Mouse (Mus musculus): ENCODE data around the gene Atxn10. TPM values are rescaled to one million over a fixed set of nuclear protein-coding genes. Genes with fewer than 3 reads are reported as not detected.
"Not testable (repeated sequence)": the region's sequence is repeated elsewhere in the genome, so short reads cannot be mapped to it uniquely, and the experiment has no call there.

Atxn10 gene
- 100 to 1,000 TPM; 253 to 267 TPM for total RNA-seq (2021)

GRCm38 (mm10) chr15:85335671-85336300, at the start of gene Atxn10:
Atxn10 (plus strand) TSS chr15:85336245.
- DNase-seq (ENCODE audit: low spot score in 2 of 2), result no peak
- intact Hi-C loops (cut with DNase I), result loop anchor here (5.0 kb wide), 1 partner anchor 67 kb away; no protein-coding TSS in a partner anchor

GRCm38 (mm10) chr15:85294632-85295031, 41.4 kb upstream of the Atxn10 start:
- intact Hi-C loops (cut with DNase I), result no loop called here
- DNase-seq (ENCODE audit: low spot score in 2 of 2), result no peak

GRCm38 (mm10) chr15:85295544-85295943, 40.5 kb upstream of the Atxn10 start:
- intact Hi-C loops (cut with DNase I), result no loop called here
- DNase-seq (ENCODE audit: low spot score in 2 of 2), result no peak

- intact Hi-C loops (cut with DNase I), result no loop called here
- no peak for DNase-seq (ENCODE audit: low spot score in 2 of 2)
Measured at GRCm38 (mm10) chr15:85295977-85296376, 40.1 kb upstream of the Atxn10 start.

- no peak for DNase-seq (ENCODE audit: low spot score in 2 of 2)
- intact Hi-C loops (cut with DNase I), result no loop called here
Measured at GRCm38 (mm10) chr15:85296538-85296937, 39.5 kb upstream of the Atxn10 start.

GRCm38 (mm10) chr15:85298167-85298781, 37.8 kb upstream of the Atxn10 start:
- DNase-seq (ENCODE audit: low spot score in 2 of 2), result no peak
- intact Hi-C loops (cut with DNase I), result no loop called here

- intact Hi-C loops (cut with DNase I), result no loop called here
Measured at GRCm38 (mm10) chr15:85298946-85299345, 37.1 kb upstream of the Atxn10 start.

DNA sequence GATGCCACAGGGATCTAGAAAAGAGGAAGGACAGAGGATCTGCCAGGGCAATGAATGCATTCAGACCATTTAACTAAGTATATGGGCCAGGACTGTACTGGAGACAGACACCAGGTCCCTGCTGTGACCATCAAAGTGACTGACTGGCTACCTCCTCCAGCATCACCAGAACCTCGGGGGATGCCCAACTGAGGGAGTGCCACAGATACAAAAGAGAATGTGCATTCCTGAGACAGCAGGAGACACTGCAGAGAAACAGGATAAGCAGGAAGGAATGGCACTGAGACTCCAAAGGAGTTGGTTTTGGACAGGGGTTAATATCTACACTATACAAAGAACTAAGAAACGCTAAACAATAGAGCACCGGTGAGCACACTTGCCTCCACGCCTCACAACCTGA, 32.8 kb upstream of the Atxn10 start:
- no peak for DNase-seq (ENCODE audit: low spot score in 2 of 2)
- intact Hi-C loops (cut with DNase I), result loop anchor here (1.0 kb wide), 1 partner anchor 38 kb away; no protein-coding TSS in a partner anchor

More at GRCm38 (mm10) chr15:85298946-85299345, 37.1 kb upstream of the Atxn10 start:
- no peak for DNase-seq (ENCODE audit: low spot score in 2 of 2)

GRCm38 (mm10) chr15:85303976-85304375, 32.1 kb upstream of the Atxn10 start:
- DNase-seq (ENCODE audit: low spot score in 2 of 2), result no peak
- intact Hi-C loops (cut with DNase I), result loop anchor here (1.0 kb wide), 1 partner anchor 39 kb away; no protein-coding TSS in a partner anchor

DNA sequence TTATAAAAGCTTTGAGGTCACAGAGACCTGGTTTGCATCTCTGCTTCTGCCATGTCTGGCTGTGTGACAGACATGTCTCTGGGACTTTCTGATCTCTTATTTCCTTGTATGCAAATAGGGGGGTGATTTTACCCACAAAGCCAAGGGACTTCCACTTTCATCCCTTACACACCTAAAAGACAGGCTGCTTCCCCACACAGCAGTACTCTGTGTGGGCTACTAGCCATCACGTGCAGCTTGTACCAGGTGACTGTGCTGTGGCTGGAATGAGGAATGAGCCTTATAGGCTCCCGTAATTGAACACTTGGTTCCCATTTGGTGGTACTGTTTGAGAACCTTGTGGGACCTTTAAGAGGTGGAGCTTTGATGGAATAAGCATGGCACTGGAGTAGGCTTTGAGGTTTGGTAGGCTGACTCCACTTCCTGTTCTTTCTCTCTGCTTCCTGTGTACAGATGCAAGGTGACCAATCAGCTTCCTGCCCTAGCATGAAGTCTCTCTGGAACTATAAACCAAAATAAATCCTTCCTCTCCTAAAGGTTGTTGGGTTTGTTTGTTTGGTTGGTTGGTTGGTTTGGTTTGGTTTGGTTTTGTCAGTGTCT, 28.9 kb upstream of the Atxn10 start:
- intact Hi-C loops (cut with DNase I), result no loop called here
- DNase-seq (ENCODE audit: low spot score in 2 of 2), result no peak

DNA sequence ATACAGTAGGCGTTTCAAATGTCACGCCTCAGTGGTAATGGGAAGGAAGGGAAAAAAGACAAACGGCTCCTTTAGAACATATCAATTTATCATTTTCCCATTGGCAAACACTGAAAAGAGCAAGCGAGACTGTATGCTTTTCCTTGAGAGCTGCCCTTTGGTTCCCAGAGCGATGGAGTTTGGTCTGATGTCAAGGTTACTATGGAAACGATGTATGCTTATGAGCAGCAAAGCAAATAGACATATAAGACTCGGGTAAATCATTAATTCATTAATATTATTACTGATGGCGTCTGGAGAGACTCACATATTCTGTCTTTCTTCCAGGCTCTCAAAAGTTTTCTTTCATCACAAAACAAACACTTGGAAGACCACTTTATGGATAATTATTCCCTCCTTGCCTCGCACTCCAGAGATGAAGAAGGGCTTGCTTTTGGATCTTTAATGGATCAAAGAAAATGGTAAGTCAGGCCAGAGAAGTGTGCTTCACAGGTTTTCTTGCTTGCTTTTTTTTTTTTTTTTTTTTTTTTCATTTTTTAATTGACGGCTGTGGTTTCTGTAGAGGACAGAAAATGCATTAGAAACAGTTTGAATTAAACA, 24.9 kb upstream of the Atxn10 start:
- intact Hi-C loops (cut with DNase I), result no loop called here
- no peak for DNase-seq (ENCODE audit: low spot score in 2 of 2)

GRCm38 (mm10) chr15:85315378-85316025, 20.5 kb upstream of the Atxn10 start:
- peak; percentile 69 to 75 for DNase-seq (ENCODE audit: low spot score in 2 of 2)
- intact Hi-C loops (cut with DNase I), result loop anchor here (1.0 to 5.0 kb wide), 3 partner anchors 49 to 268 kb away; no protein-coding TSS in a partner anchor

DNA sequence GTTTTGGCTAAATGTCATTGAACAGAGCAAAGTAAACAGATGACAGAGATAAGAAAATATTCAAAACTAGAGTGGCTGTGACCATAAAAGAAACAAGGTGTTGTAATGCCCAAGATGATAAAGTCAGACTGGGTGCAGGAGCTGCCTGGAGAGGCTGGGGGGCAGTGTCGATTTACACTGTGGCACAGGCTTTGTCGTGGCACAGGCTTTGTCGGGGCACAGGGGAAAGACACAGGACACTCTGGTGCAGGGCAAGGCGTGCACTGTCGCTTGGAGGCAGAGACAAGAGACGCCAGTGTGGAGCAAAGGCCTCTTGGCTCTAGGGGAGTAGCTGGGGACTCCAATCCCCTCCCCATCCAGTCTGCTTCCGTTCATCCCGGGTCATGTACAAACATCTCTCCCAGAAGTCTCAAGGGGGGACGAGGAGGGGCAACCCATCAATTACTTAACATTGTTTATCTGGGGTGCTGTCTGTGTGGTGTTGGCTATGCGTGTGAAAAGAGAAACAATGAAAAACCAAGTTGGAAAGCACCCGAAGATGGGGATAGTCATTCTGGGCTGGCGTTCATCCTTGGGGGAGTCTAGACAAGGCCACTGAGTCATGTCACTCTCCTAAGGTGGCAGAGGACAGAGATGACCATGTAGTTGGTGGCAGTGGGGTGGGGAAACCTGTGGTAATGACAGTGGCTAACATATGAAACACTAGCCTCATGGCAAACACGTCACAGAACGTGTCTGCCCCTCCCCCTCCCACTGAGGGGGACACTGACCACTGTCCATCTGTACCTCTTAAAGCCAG, 19.5 kb upstream of the Atxn10 start:
- no peak for DNase-seq (ENCODE audit: low spot score in 2 of 2)
- intact Hi-C loops (cut with DNase I), result loop anchor here (5.0 kb wide), 1 partner anchor 156 kb away; no protein-coding TSS in a partner anchor

- DNase-seq (ENCODE audit: low spot score in 2 of 2), result no peak
- intact Hi-C loops (cut with DNase I), result loop anchor here (5.0 kb wide), 2 partner anchors 52 to 152 kb away; no protein-coding TSS in a partner anchor
Measured at GRCm38 (mm10) chr15:85319924-85320668, 15.9 kb upstream of the Atxn10 start.

- intact Hi-C loops (cut with DNase I), result loop anchor here (5.0 kb wide), 1 partner anchor 49 kb away; no protein-coding TSS in a partner anchor
- DNase-seq (ENCODE audit: low spot score in 2 of 2), result no peak
Measured at GRCm38 (mm10) chr15:85323214-85323613, 12.8 kb upstream of the Atxn10 start.

GRCm38 (mm10) chr15:85324426-85324825, 11.6 kb upstream of the Atxn10 start:
- intact Hi-C loops (cut with DNase I), result loop anchor here (5.0 kb wide), 1 partner anchor 48 kb away; no protein-coding TSS in a partner anchor
- no peak for DNase-seq (ENCODE audit: low spot score in 2 of 2)

- intact Hi-C loops (cut with DNase I), result no loop called here
- peak; percentile 63 to 79 for DNase-seq (ENCODE audit: low spot score in 2 of 2)
Measured at GRCm38 (mm10) chr15:85327808-85328207, 8.2 kb upstream of the Atxn10 start.

DNA sequence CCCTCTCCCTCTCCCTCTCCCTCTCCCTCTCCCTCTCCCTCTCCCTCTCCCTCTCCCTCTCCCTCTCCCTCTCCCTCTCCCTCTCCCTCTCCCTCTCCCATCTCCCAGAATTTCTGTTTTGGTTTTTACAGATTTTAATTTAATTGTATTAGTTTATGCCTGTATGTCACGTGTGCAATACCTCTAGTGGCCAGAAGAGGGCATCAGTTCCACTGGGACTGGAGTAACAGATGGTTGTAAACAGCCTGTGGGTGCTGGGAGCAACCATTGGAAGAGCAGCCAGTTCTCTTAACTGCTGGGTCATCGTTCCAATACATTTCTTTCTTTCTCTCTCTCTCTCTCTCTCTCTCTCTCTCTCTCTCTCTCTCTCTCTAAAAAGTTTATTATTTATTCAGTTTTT, 7.6 kb upstream of the Atxn10 start:
- intact Hi-C loops (cut with DNase I), result not testable (repeated sequence)

More for the DNA sequence above, 7.6 kb upstream of the Atxn10 start:
- not testable (repeated sequence) for DNase-seq (ENCODE audit: low spot score in 2 of 2)
